Mouse (Mus musculus) forebrain, embryonic 11.5 days (tissue): ENCODE measurements at regions not wholly inside any gene's neighbourhood (a gene's known extent, or its start where the extent isn't known, plus 50 kb on each side); places are given as distances from the start of the nearest gene placed in this dataset.

Experiments
- ATAC-seq: fragments of 200-750 bp; cut with Nextera tagmentation; replicated peaks from 2 replicates; pipeline ENCODE4 v1.8.0; 2017; ENCODE audit warnings: moderate TSS enrichment; ENCODE audit not compliant: low FRiP score
- DNase-seq: peaks from one replicate; pipeline ENCODE4 v3.0.0-alpha.2; 2017; ENCODE audit warnings: low spot score
- H3K27ac ChIP-seq: fragments of 300-500 bp; sonication (generic); 2 replicates; pipeline ENCODE4 v1.5.1; 2014; ENCODE audit warnings: low read depth, low read length
- H3K27me3 ChIP-seq: fragments of 300-500 bp; sonication (generic); 2 replicates; pipeline ENCODE4 v1.6.1; 2014; ENCODE audit warnings: mild to moderate bottlenecking, low read length, mixed read lengths; ENCODE audit not compliant: control insufficient read depth, insufficient read depth
- H3K36me3 ChIP-seq: fragments of 300-500 bp; sonication (generic); 2 replicates; pipeline ENCODE4 v1.6.1; 2014; ENCODE audit warnings: mild to moderate bottlenecking, low read length, moderate library complexity, mixed read lengths; ENCODE audit not compliant: control insufficient read depth, insufficient read depth
- H3K4me1 ChIP-seq: fragments of 300-500 bp; sonication (generic); replicated peaks from 2 replicates; pipeline ENCODE4 v1.6.1; 2014; ENCODE audit warnings: low read length, mixed read lengths; ENCODE audit not compliant: control insufficient read depth, insufficient read depth
- H3K4me2 ChIP-seq: fragments of 300-500 bp; sonication (generic); 2 replicates; pipeline ENCODE4 v1.6.1; 2014; ENCODE audit warnings: low read depth, mild to moderate bottlenecking, low read length, moderate library complexity, mixed read lengths; ENCODE audit not compliant: severe bottlenecking
- H3K4me3 ChIP-seq: fragments of 300-500 bp; sonication (generic); 2 replicates; pipeline ENCODE4 v1.5.1; 2014; ENCODE audit warnings: low read depth, low read length
- H3K9ac ChIP-seq: fragments of 300-500 bp; sonication (generic); 2 replicates; pipeline ENCODE4 v1.6.1; 2014; ENCODE audit warnings: low read length
- H3K9me3 ChIP-seq: fragments of 300-500 bp; sonication (generic); 2 replicates; pipeline ENCODE4 v1.6.1; 2016; ENCODE audit warnings: low read length, mixed read lengths; ENCODE audit not compliant: control insufficient read depth
- WGBS: fragments of 180-500 bp; shearing (Covaris S2); extraction: QIAGEN DNeasy Blood & Tissue Kit; methylation state at CpG from one replicate; pipeline ENCODE4 v1.1.7; 2014; 5-methylcytosine and 5-hydroxymethylcytosine counted together

DNA sequence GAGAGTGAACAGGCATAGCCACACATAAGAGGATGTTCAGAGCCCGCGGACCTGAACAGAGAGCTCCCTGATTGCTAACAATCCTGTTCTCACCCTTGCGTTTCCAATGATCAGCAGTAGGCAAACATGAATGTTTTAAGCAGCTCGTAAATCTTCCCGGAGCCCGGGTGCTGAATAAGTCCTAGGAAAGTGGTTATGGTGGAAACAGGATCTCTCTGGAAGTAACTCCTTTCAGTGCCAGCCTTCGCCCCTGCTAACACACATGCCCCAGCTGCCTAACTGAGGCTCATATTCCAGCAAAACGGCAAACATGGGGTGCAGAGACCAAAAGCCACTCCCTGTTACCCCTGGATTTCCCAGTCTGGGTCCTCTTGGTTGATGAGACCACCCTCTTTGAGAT lies 135.5 kb upstream of the Spag17 start:
- no peak overlapping the region for H3K4me3 ChIP-seq
- WGBS: 88% methylated on average over 8 of the region's 8 CpGs
- no peaks in the 10 kb centered on the region for H3K4me1 ChIP-seq
- H3K36me3 ChIP-seq: no peaks in the 10 kb centered on the region
- DNase-seq: no peak
- H3K27ac ChIP-seq: no peak overlapping the region
- H3K9me3 ChIP-seq: no peaks in the 10 kb centered on the region
- no peak overlapping the region for H3K4me2 ChIP-seq
- H3K27me3 ChIP-seq: no peaks in the 10 kb centered on the region
- ATAC-seq: no peak
- H3K9ac ChIP-seq: no peak overlapping the region

DNA sequence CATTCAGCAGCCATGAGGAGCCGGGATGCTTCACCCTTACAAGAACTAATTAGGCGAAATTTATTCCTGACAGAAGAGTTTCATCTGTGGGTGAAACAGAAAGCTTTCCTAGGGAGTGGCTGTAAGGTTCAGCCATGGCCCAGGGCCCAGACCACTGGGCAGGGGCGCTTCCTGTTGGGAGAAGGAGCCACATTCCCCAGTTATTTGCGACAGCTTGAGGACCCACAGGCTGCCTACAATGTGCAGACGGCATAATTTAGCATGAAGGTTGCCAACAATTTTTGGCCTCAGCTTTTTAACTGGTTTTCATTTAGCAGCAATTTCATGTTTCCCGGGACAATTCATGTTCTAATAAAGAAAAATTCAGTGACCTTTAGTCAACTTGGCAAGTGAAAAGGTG lies 106.7 kb upstream of the Spag17 start:
- Histone ChIP-seq H3K4me3 (no peak overlapping the region), H3K4me2 (no peak overlapping the region), H3K9me3 (no peaks in the 10 kb centered on the region), H3K27ac (no peak overlapping the region), H3K9ac (no peak overlapping the region), H3K27me3 (no peaks in the 10 kb centered on the region), H3K36me3 (no peaks in the 10 kb centered on the region), H3K4me1 (no peaks in the 10 kb centered on the region)
- DNase-seq (no peak), ATAC-seq (no peak)
- 82% methylated on average over 6 of the region's 6 CpGs for WGBS

DNA sequence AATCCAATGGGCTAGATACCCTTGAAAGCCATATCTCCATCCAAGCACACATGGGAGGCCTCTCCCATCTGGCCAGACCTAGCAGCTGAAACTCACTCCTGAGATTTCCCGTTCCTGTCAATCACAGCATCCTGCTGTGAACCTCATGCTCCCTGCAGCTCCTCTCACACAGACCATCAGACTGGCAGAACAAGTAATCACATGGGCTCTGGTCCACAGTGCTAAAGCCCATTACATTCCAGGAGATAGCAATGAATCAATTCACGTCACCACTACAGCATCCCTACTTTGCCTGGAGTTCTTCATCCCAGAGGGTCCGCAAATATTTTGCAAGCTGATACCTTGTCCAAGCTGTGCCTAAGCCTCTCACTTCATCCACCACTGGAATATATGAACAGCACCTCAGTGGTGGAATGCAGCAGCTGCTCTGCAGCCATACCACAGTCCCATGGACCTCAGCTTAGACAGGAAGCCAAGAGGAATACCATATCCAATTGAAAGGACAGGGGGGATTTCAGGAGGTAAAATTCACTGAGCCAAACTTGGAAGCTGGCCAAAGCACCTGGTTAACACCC lies 99.2 kb upstream of the Spag17 start:
- Histone ChIP-seq H3K9ac (no peak overlapping the region), H3K4me1 (no peaks in the 10 kb centered on the region), H3K4me2 (no peak overlapping the region), H3K36me3 (no peaks in the 10 kb centered on the region), H3K27me3 (no peaks in the 10 kb centered on the region), H3K27ac (no peak overlapping the region), H3K4me3 (no peak overlapping the region), H3K9me3 (no peaks in the 10 kb centered on the region)
- DNase-seq (no peak), ATAC-seq (no peak)
- WGBS: 73% methylated on average over 3 of the region's 3 CpGs

DNA sequence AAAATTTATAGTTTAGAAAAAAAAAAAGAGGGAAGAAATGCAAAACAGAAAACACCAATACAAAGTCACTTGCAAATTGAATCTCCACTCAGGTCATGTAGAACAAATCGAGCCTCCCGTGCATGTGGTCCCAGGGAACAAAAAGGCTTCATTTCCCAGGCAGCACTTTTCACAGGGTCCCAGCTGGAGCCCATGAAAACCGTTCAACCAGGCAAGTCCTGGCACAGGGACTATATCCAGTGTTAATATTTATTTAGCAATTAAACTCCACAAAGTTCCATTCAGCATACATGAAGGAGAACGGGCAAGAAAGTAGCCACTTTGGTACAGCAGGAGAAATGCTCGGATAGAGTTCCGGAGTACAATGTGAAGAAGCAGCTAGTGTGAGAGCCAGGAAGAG lies 93.9 kb upstream of the Spag17 start:
- ATAC-seq (no peak), DNase-seq (no peak)
- Histone ChIP-seq H3K36me3 (no peaks in the 10 kb centered on the region), H3K27me3 (no peaks in the 10 kb centered on the region), H3K27ac (no peak overlapping the region), H3K4me3 (no peak overlapping the region), H3K9me3 (no peaks in the 10 kb centered on the region), H3K4me1 (no peaks in the 10 kb centered on the region), H3K9ac (no peak overlapping the region), H3K4me2 (no peak overlapping the region)
- 62% methylated on average over 6 of the region's 6 CpGs for WGBS

GRCm38 (mm10) chr3:99793622-99794021 lies 91.6 kb upstream of the Spag17 start:
- Histone ChIP-seq H3K9me3 (no peaks in the 10 kb centered on the region), H3K4me1 (no peaks in the 10 kb centered on the region), H3K4me3 (no peak overlapping the region), H3K36me3 (no peaks in the 10 kb centered on the region), H3K4me2 (no peak overlapping the region), H3K9ac (no peak overlapping the region), H3K27me3 (no peaks in the 10 kb centered on the region), H3K27ac (no peak overlapping the region)
- DNase-seq (no peak), ATAC-seq (no peak)
- 88% methylated on average over 3 of the region's 3 CpGs for WGBS

- no peaks in the 10 kb centered on the region for H3K4me1 ChIP-seq
- ATAC-seq (no peak), DNase-seq (no peak)
- no peak overlapping the region for H3K4me2 ChIP-seq
- H3K36me3 ChIP-seq: no peaks in the 10 kb centered on the region
- H3K9me3 ChIP-seq: no peaks in the 10 kb centered on the region
- 83% methylated on average over 2 of the region's 2 CpGs for WGBS
- H3K9ac ChIP-seq: no peak overlapping the region
- H3K27me3 ChIP-seq: no peaks in the 10 kb centered on the region
- H3K27ac ChIP-seq: no peak overlapping the region
- H3K4me3 ChIP-seq: no peak overlapping the region
These were observed 89.4 kb upstream of the Spag17 start for GRCm38 (mm10) chr3:99795835-99796234.

DNA sequence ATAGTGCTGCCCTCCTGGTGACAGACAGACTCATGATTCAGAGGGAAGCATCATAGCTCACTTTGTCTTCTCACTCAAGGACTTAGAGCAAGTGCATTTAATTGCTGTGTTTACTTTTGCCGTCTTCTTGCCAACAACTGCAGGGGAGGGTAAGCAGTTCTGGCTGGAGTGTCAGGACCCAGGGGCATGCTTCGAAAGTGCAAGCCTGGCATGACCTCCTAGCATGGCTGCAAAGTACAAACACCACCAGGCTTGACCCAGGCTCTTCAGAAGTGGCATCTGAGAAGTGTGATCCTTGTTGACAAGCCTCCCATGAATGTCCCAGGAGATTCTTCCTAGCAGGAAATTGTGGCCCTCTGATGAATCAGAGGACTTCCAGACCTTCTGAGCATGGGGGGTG lies 87.4 kb upstream of the Spag17 start:
- H3K27ac ChIP-seq: no peak overlapping the region
- H3K4me2 ChIP-seq: no peak overlapping the region
- H3K4me1 ChIP-seq: no peaks in the 10 kb centered on the region
- H3K27me3 ChIP-seq: no peaks in the 10 kb centered on the region
- WGBS: 76% methylated on average over 2 of the region's 2 CpGs
- ATAC-seq: no peak
- no peaks in the 10 kb centered on the region for H3K36me3 ChIP-seq
- H3K9me3 ChIP-seq: no peaks in the 10 kb centered on the region
- no peak overlapping the region for H3K9ac ChIP-seq
- H3K4me3 ChIP-seq: no peak overlapping the region
- DNase-seq: no peak

GRCm38 (mm10) chr3:99810532-99810931 lies 74.7 kb upstream of the Spag17 start:
- WGBS: 75% methylated on average over 4 of the region's 4 CpGs
- H3K27me3 ChIP-seq: no peaks in the 10 kb centered on the region
- H3K4me3 ChIP-seq: no peak overlapping the region
- ATAC-seq (no peak), DNase-seq (no peak)
- H3K4me1 ChIP-seq: no peaks in the 10 kb centered on the region
- H3K27ac ChIP-seq: no peak overlapping the region
- no peaks in the 10 kb centered on the region for H3K9me3 ChIP-seq
- H3K9ac ChIP-seq: no peak overlapping the region
- no peak overlapping the region for H3K4me2 ChIP-seq
- no peaks in the 10 kb centered on the region for H3K36me3 ChIP-seq

- no peaks in the 10 kb centered on the region for H3K27me3 ChIP-seq
- H3K4me1 ChIP-seq: no peaks in the 10 kb centered on the region
- H3K4me2 ChIP-seq: no peak overlapping the region
- no peak overlapping the region for H3K9ac ChIP-seq
- DNase-seq: no peak
- WGBS: 85% methylated on average over 3 of the region's 3 CpGs
- no peak for ATAC-seq
- H3K36me3 ChIP-seq: no peaks in the 10 kb centered on the region
- H3K4me3 ChIP-seq: no peak overlapping the region
- no peak overlapping the region for H3K27ac ChIP-seq
- H3K9me3 ChIP-seq: no peaks in the 10 kb centered on the region
These were observed 73.9 kb upstream of the Spag17 start for GRCm38 (mm10) chr3:99811276-99811675.
